Mouse (Mus musculus) brain, adult 10 weeks (tissue): ENCODE data around the gene Rhot2. TPM values are rescaled to one million over a fixed set of nuclear protein-coding genes. Genes with fewer than 3 reads are reported as not detected.

Source experiments
- polyA plus RNA-seq: library from polyadenylated mRNA; stranded (reverse); fragments of 350-450 nt; fragmentation: Illumina TruSeq; extraction: RNeasy Lipid Tissue Mini Kit (QIAGEN cat#74804); gene quantifications from one replicate; pipeline ENCODE4 v1.2.3, GENCODE M21; 2015; ENCODE audit warnings: low read depth, low replicate concordance

Gene Rhot2
- 84.4 TPM for polyA plus RNA-seq

GRCm38 (mm10) chr17:25844396-25844901 is at the start of gene Rhot2:
Rhot2 (minus strand) TSS chr17:25844851.

GRCm38 (mm10) chr17:25880196-25880910 is 35.7 kb upstream of the Rhot2 start, which contains the start of gene Wfikkn1:
Wfikkn1 (minus strand) TSS chr17:25880858.

GRCm38 (mm10) chr17:25874721-25875170 is 30.1 kb upstream of the Rhot2 start, which contains the start of gene Mettl26:
Mettl26 (plus strand) TSS chr17:25875074.

GRCm38 (mm10) chr17:25868601-25869191 is 24.0 kb upstream of the Rhot2 start, which contains the start of gene Mcrip2:
Mcrip2 (minus strand) TSS chr17:25868764.

GRCm38 (mm10) chr17:25860832-25861703 is 16.4 kb upstream of the Rhot2 start, which contains the start of gene Wdr90:
Wdr90 (minus strand) TSS chr17:25861501.

GRCm38 (mm10) chr17:25841117-25841880 is 3.4 kb downstream of the Rhot2 start, which contains the start of gene Gm20683:
Gm20683 (minus strand) TSS chr17:25841763.

GRCm38 (mm10) chr17:25837076-25837410 is 7.6 kb downstream of the Rhot2 start, which contains the start of gene Rhbdl1:
Rhbdl1 (minus strand) TSS chr17:25837295.

GRCm38 (mm10) chr17:25833291-25833663 is 11.4 kb downstream of the Rhot2 start, which contains the start of gene Stub1:
Stub1 (minus strand) TSS chr17:25833404.

GRCm38 (mm10) chr17:25828712-25829557 is 15.7 kb downstream of the Rhot2 start, which contains the start of gene Jmjd8:
Jmjd8 (plus strand) TSS chr17:25828867.

GRCm38 (mm10) chr17:25823452-25823851 is 21.2 kb downstream of the Rhot2 start, which contains the start of gene Wdr24:
Wdr24 (plus strand) TSS chr17:25823627.

GRCm38 (mm10) chr17:25808789-25809605 is 35.7 kb downstream of the Rhot2 start, which contains the start of gene Fbxl16:
Fbxl16 (plus strand) TSS chr17:25809085.

GRCm38 (mm10) chr17:25796951-25797369 is 47.7 kb downstream of the Rhot2 start, which contains the start of gene Metrn:
Metrn (minus strand) TSS chr17:25797136.

GRCm38 (mm10) chr17:25795609-25796092 is 49.0 kb downstream of the Rhot2 start, which contains the start of gene AC134908.4:
AC134908.4 (minus strand) TSS chr17:25795659.

GRCm38 (mm10) chr17:25792615-25793014 is 52.0 kb downstream of the Rhot2 start, which contains the start of gene Fam173a:
Fam173a (minus strand) TSS chr17:25792901.

Other genes with a start within 250 kb of the Rhot2 start
- gene Gng13, start 127.7 kb downstream of the Rhot2 start, polyA plus RNA-seq, result 297 TPM
- gene Chtf18, start 117.4 kb downstream of the Rhot2 start, polyA plus RNA-seq, result 1.5 TPM
- 78.9 TPM for gene Rpusd1, start 117.2 kb downstream of the Rhot2 start, polyA plus RNA-seq
- 0.33 TPM for gene Mslnl, start 108.8 kb downstream of the Rhot2 start, polyA plus RNA-seq
- gene Msln, start 90.5 kb downstream of the Rhot2 start, polyA plus RNA-seq, result 2.9 TPM
- 32.3 TPM for gene Narfl, start 71.1 kb downstream of the Rhot2 start, polyA plus RNA-seq
- 139 TPM for gene Haghl, start 59.2 kb downstream of the Rhot2 start, polyA plus RNA-seq
- 0.62 TPM for gene Ccdc78, start 58.3 kb downstream of the Rhot2 start, polyA plus RNA-seq
- gene Fam173a, start 52.0 kb downstream of the Rhot2 start, polyA plus RNA-seq, result 88.4 TPM
- gene AC134908.4, start 49.2 kb downstream of the Rhot2 start, polyA plus RNA-seq, result 1.7 TPM
- 128 TPM for gene Metrn, start 47.7 kb downstream of the Rhot2 start, polyA plus RNA-seq
- 572 TPM for gene Fbxl16, start 35.8 kb downstream of the Rhot2 start, polyA plus RNA-seq
- 22.9 TPM for gene Wdr24, start 21.2 kb downstream of the Rhot2 start, polyA plus RNA-seq
- gene Jmjd8, start 16.0 kb downstream of the Rhot2 start, polyA plus RNA-seq, result 42.7 TPM
- 169 TPM for gene Stub1, start 11.4 kb downstream of the Rhot2 start, polyA plus RNA-seq
- gene Rhbdl1, start 7.6 kb downstream of the Rhot2 start, polyA plus RNA-seq, result 44.6 TPM
- gene Gm20683, start 3.1 kb downstream of the Rhot2 start, polyA plus RNA-seq, result 23.4 TPM
- 21.2 TPM for gene Wdr90, start 16.6 kb upstream of the Rhot2 start, polyA plus RNA-seq
- gene Mcrip2, start 23.9 kb upstream of the Rhot2 start, polyA plus RNA-seq, result 19.9 TPM
- 49.7 TPM for gene Mettl26, start 30.2 kb upstream of the Rhot2 start, polyA plus RNA-seq
- 0.33 TPM for gene Wfikkn1, start 36.0 kb upstream of the Rhot2 start, polyA plus RNA-seq
- 40.3 TPM for gene Rab40c, start 74.9 kb upstream of the Rhot2 start, polyA plus RNA-seq
- 95.8 TPM for gene Pigq, start 100.1 kb upstream of the Rhot2 start, polyA plus RNA-seq
- gene Nhlrc4, start 100.1 kb upstream of the Rhot2 start, polyA plus RNA-seq, result 0.42 TPM
- 0.97 TPM for gene A930017K11Rik, start 107.7 kb upstream of the Rhot2 start, polyA plus RNA-seq
- 23.5 TPM for gene Capn15, start 140.9 kb upstream of the Rhot2 start, polyA plus RNA-seq
- 54.5 TPM for gene Rab11fip3, start 224.7 kb upstream of the Rhot2 start, polyA plus RNA-seq
- 35.9 TPM for gene Decr2, start 245.5 kb upstream of the Rhot2 start, polyA plus RNA-seq